Mouse (Mus musculus) embryonic fibroblast, embryonic 13.5 days (primary cell): ENCODE results near the gene B230217C12Rik. TPM values are rescaled to one million over a fixed set of nuclear protein-coding genes. Genes with fewer than 3 reads are reported as not detected.

Experiments
- H3K27ac ChIP-seq: 2 replicates; pipeline ENCODE4 v1.5.1; 2012; ENCODE audit warnings: low read length, control low read depth, inconsistent platforms; ENCODE audit not compliant: insufficient read depth
- H3K4me1 ChIP-seq: 2 replicates; pipeline ENCODE4 v1.6.1; 2011; ENCODE audit warnings: low read length; ENCODE audit not compliant: control insufficient read depth, insufficient read depth
- H3K4me3 ChIP-seq: 2 replicates; pipeline ENCODE4 v1.5.1; 2011; ENCODE audit warnings: mild to moderate bottlenecking, control low read depth, low read length; ENCODE audit not compliant: insufficient read depth
- CTCF ChIP-seq: IDR thresholded peaks from 2 replicates; pipeline ENCODE4 v1.5.1; 2011; ENCODE audit warnings: mild to moderate bottlenecking, control low read depth, low read length, moderate library complexity, borderline replicate concordance; ENCODE audit not compliant: insufficient read depth
- POLR2A ChIP-seq: IDR thresholded peaks from 2 replicates; pipeline ENCODE4 v1.6.1; 2011; ENCODE audit warnings: low read depth, mild to moderate bottlenecking, control low read depth, low read length, moderate library complexity
- polyA plus RNA-seq: library from polyadenylated mRNA; stranded (reverse); fragments of >200 nt; gene quantifications from 2 replicates; pipeline ENCODE4 v1.2.4, GENCODE M21; 2011; ENCODE audit warnings: low read depth; ENCODE audit not compliant: missing spikeins, insufficient read length

Gene B230217C12Rik
- polyA plus RNA-seq, 1 experiment = 7.2 TPM

GRCm38 (mm10) chr11:97808093-97808492 lies 32.5 kb upstream of the B230217C12Rik start:
- Histone ChIP-seq H3K4me1 (peaks cover 56% of the 10 kb centered on the region), H3K4me3 (no peak overlapping the region), H3K27ac (peak overlapping the region; percentile 60)
- TF ChIP-seq CTCF (no peak), POLR2A (no peak)

- H3K4me3 ChIP-seq = no peak overlapping the region
- TF ChIP-seq POLR2A = no peak
- no peak for TF ChIP-seq CTCF
- peak overlapping the region; percentile 39; the same call in 1 of the 2 replicates for H3K27ac ChIP-seq
- peaks cover 59% of the 10 kb centered on the region for H3K4me1 ChIP-seq
Observed at GRCm38 (mm10) chr11:97808621-97809234, 31.9 kb upstream of the B230217C12Rik start.

- Histone ChIP-seq H3K4me1 (peaks cover 59% of the 10 kb centered on the region), H3K4me3 (no peak overlapping the region), H3K27ac (no peak overlapping the region; the same call in 1 of the 2 replicates)
- TF ChIP-seq POLR2A (no peak), CTCF (no peak)
Observed at GRCm38 (mm10) chr11:97809235-97810121, 31.1 kb upstream of the B230217C12Rik start.

GRCm38 (mm10) chr11:97810356-97810755 lies 30.2 kb upstream of the B230217C12Rik start:
- Histone ChIP-seq H3K27ac (no peak overlapping the region), H3K4me1 (peaks cover 59% of the 10 kb centered on the region), H3K4me3 (no peak overlapping the region)
- TF ChIP-seq CTCF (no peak), POLR2A (no peak)

- peaks cover 57% of the 10 kb centered on the region for H3K4me1 ChIP-seq
- H3K27ac ChIP-seq = no peak overlapping the region
Observed at GRCm38 (mm10) chr11:97810970-97811369, 29.6 kb upstream of the B230217C12Rik start.

GRCm38 (mm10) chr11:97811569-97812362 lies 28.8 kb upstream of the B230217C12Rik start:
- H3K4me1 ChIP-seq = peaks cover 55% of the 10 kb centered on the region

More at GRCm38 (mm10) chr11:97810970-97811369, 29.6 kb upstream of the B230217C12Rik start:
- H3K4me3 ChIP-seq = no peak overlapping the region
- TF ChIP-seq POLR2A = no peak
- TF ChIP-seq CTCF = no peak

GRCm38 (mm10) chr11:97812491-97812921 lies 28.1 kb upstream of the B230217C12Rik start:
- Histone ChIP-seq H3K4me3 (no peak overlapping the region), H3K27ac (no peak overlapping the region), H3K4me1 (peaks cover 55% of the 10 kb centered on the region)
- TF ChIP-seq POLR2A = no peak
- TF ChIP-seq CTCF = no peak

More at GRCm38 (mm10) chr11:97811569-97812362, 28.8 kb upstream of the B230217C12Rik start:
- Histone ChIP-seq H3K27ac (no peak overlapping the region), H3K4me3 (no peak overlapping the region)
- no peak for TF ChIP-seq CTCF
- no peak for TF ChIP-seq POLR2A

- no peak overlapping the region for H3K27ac ChIP-seq
Observed at GRCm38 (mm10) chr11:97813085-97813484, 27.5 kb upstream of the B230217C12Rik start.

GRCm38 (mm10) chr11:97813746-97814515 lies 26.6 kb upstream of the B230217C12Rik start:
- TF ChIP-seq CTCF (no peak), POLR2A (no peak)
- no peak overlapping the region for H3K4me3 ChIP-seq
- no peak overlapping the region for H3K27ac ChIP-seq
- H3K4me1 ChIP-seq = peaks cover 52% of the 10 kb centered on the region

More at GRCm38 (mm10) chr11:97813085-97813484, 27.5 kb upstream of the B230217C12Rik start:
- Histone ChIP-seq H3K4me1 (peaks cover 55% of the 10 kb centered on the region), H3K4me3 (no peak overlapping the region)
- TF ChIP-seq POLR2A (no peak), CTCF (no peak)

GRCm38 (mm10) chr11:97815736-97816135 lies 24.8 kb upstream of the B230217C12Rik start:
- no peak for TF ChIP-seq POLR2A
- no peak for TF ChIP-seq CTCF
- Histone ChIP-seq H3K4me1 (peaks cover 38% of the 10 kb centered on the region), H3K27ac (no peak overlapping the region), H3K4me3 (no peak overlapping the region)
